Comparison of ENCODE assay signal across 8 mouse cellular contexts in the genomic region with DNA sequence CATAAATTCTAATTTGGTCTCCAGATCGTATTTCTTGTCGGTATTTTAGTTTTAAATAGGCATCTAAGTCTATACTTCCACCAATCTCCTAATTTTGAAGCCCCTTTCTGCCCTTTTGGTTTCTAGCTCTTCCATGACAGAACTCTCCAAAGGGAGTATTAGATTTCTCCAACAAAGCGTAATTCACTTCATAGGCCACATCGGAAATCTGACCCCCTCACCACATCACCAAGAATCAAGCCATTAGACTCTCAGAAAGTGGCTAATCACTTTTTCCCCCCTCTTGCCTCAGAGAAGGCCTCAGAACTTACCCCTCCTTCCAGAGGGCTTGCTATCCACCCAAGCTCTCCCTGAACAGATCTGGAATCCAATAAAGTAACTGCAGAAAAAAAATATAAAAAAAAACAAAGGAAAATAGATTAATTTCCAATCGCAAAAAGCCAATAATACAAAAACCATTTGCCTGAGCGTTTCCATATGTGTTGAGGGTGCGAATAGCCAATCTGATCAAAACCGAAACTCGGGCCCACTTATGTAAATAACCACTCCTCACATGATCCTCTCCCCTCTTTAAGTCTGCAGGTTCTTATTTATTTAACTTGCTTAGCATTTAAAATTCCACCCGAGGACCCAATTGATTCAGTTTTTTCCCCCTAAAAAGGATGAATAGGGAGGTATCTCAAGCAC. TPM values are rescaled to one million over a fixed set of nuclear protein-coding genes. Genes with fewer than 3 reads are reported as not detected.
DNase-seq lines count a peak whose midpoint lies in the region; ATAC-seq and TF ChIP-seq lines count a peak whose summit lies in the region.

No protein-coding gene starts in this region.

- TF ChIP-seq POLR2A in thymus, adult 2 months (IDR thresholded peaks at IDR 0.05; ENCODE audit: control insufficient read depth, extremely low read depth, insufficient read depth, low read length, poor library complexity), result no peak

- 50% methylated on average over 10 of the region's 10 CpGs for WGBS in lung, embryonic 16.5 days
- WGBS in limb, embryonic 13.5 days, result 27% methylated on average over 10 of the region's 10 CpGs
- WGBS in thymus, adult 2 months, result 91% methylated on average over 10 of the region's 10 CpGs

- peaks cover 16% of the 10 kb centered on the region for H3K4me1 ChIP-seq in lung, embryonic 16.5 days (replicated peaks; ENCODE audit: control insufficient read depth, insufficient read depth, low read length)
- H3K4me1 ChIP-seq in limb, embryonic 13.5 days, result peaks cover 49% of the 10 kb centered on the region
- no peaks in the 10 kb centered on the region for H3K4me1 ChIP-seq in thymus, adult 2 months (replicated peaks; ENCODE audit: control insufficient read depth, insufficient read depth, low read length)

- peak; percentile 57 for DNase-seq in embryo, embryonic 10 days (ENCODE audit: low spot score)
- no peak for DNase-seq in embryo, embryonic 9.5 days (ENCODE audit: extremely low spot score)
- no peak for DNase-seq in lung, postnatal 4 days
- DNase-seq in thymus, postnatal 4 days, result no peak
- DNase-seq in adrenal gland, postnatal 10 days, result no peak
- no peak for DNase-seq in thymus, adult 2 months

- no peak overlapping the region for H3K27ac ChIP-seq in lung, embryonic 16.5 days (ENCODE audit: low read length)
- H3K27ac ChIP-seq in limb, embryonic 13.5 days, result no peak overlapping the region
- H3K27ac ChIP-seq in thymus, adult 2 months (ENCODE audit: control insufficient read depth, insufficient read depth, low read length), result no peak overlapping the region

- H3K9me3 ChIP-seq in lung, embryonic 16.5 days (ENCODE audit: control insufficient read depth, low read length), result no peaks in the 10 kb centered on the region
- H3K9me3 ChIP-seq in limb, embryonic 13.5 days, result no peaks in the 10 kb centered on the region

- no peak for ATAC-seq in lung, embryonic 16.5 days (ENCODE audit: low read depth)
- no peak for ATAC-seq in limb, embryonic 13.5 days (ENCODE audit: low FRiP score, low read depth)

- peak overlapping the region; percentile 61 for H3K4me3 ChIP-seq in lung, embryonic 16.5 days (ENCODE audit: low read length)
- peak overlapping the region; percentile 79 for H3K4me3 ChIP-seq in limb, embryonic 13.5 days
- no peak overlapping the region for H3K4me3 ChIP-seq in thymus, adult 2 months (ENCODE audit: control insufficient read depth, insufficient read depth, low read length)

- peak overlapping the region; percentile 93 for H3K4me2 ChIP-seq in lung, embryonic 16.5 days (ENCODE audit: low read depth, low read length)
- H3K4me2 ChIP-seq in limb, embryonic 13.5 days (replicated peaks), result peak overlapping the region; percentile 93

- H3K36me3 ChIP-seq in lung, embryonic 16.5 days (ENCODE audit: control insufficient read depth, insufficient read depth, low read length), result no peaks in the 10 kb centered on the region
- H3K36me3 ChIP-seq in limb, embryonic 13.5 days, result peaks cover 33% of the 10 kb centered on the region
- H3K36me3 ChIP-seq in thymus, adult 2 months (ENCODE audit: control insufficient read depth, insufficient read depth, low read length), result no peaks in the 10 kb centered on the region

- no peak for TF ChIP-seq CTCF in thymus, adult 2 months (IDR thresholded peaks at IDR 0.05; ENCODE audit: borderline replicate concordance, control insufficient read depth, extremely low read depth, insufficient read depth, low read length, poor library complexity)

- 0 out of 2 replicates have a peak overlapping the region, but pooled peaks have one; percentile 68 for H3K9ac ChIP-seq in lung, embryonic 16.5 days (ENCODE audit: low read length)
- peak overlapping the region; percentile 90 for H3K9ac ChIP-seq in limb, embryonic 13.5 days

- peaks cover 6% of the 10 kb centered on the region; the same call in 1 of the 2 replicates for H3K27me3 ChIP-seq in lung, embryonic 16.5 days (ENCODE audit: control insufficient read depth, insufficient read depth, low read depth, low read length)
- no peaks in the 10 kb centered on the region for H3K27me3 ChIP-seq in limb, embryonic 13.5 days
- no peaks in the 10 kb centered on the region; the same call in 1 of the 2 replicates for H3K27me3 ChIP-seq in thymus, adult 2 months (ENCODE audit: control insufficient read depth, insufficient read depth, low read length)

RNA-seq across cellular contexts. Expression of gene Epha4, which starts 3.4 kb away (rescaled TPM):
- 13.8 and 17.3 TPM in 2 replicates for polyA plus RNA-seq in lung, embryonic 16.5 days (2015; fragmentation: Nextera tagmentation; extraction: Ambion mirVana)
- 58.9 and 59.5 TPM in 2 replicates for polyA plus RNA-seq in limb, embryonic 13.5 days (2015; fragmentation: Nextera tagmentation; extraction: Ambion mirVana)
- 1 to 10 TPM; 4.2 TPM for total RNA-seq in adrenal gland, postnatal 10 days (2021)
- polyA plus RNA-seq in thymus, adult 2 months (2012; rRNA removed), result 1.7 and 3.9 TPM in 2 replicates
